Mouse (Mus musculus): ENCODE data around the gene Cmklr1. TPM values are rescaled to one million over a fixed set of nuclear protein-coding genes. Genes with fewer than 3 reads are reported as not detected.
A peak's percentile ranks its signal among the peaks of the same experiment; 100 is the strongest.

The Cmklr1 gene
- polyA plus RNA-seq, 1 experiment, result 58.6 TPM

DNA sequence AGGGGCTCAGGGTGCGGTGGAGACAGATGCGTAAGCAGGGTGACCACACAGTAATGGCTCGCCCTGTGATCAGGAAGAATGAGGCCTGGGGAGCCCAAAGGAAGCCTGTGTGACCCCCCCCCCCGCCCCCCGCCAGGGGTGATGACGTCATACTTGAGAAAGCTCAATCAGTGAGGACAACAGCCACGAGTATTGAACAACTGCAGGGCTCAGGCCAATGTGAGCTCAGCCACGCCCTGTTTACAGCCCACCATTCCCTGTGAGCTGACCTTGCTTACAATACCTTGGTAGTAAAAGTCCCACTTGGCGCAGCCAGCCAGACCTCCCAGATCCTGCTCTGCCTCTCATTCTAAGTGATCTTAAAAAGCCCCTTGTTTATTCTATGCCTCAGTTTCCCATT lies 69.4 kb downstream of the Cmklr1 start:
- H3K27ac ChIP-seq (ENCODE audit: insufficient read depth, low read depth, low read length), result no peak overlapping the region
- peaks cover 9% of the 10 kb centered on the region for H3K4me1 ChIP-seq (ENCODE audit: control insufficient read depth, insufficient read depth, low read length)
- H3K4me3 ChIP-seq (ENCODE audit: insufficient read depth, low read length), result no peak overlapping the region
- TF ChIP-seq CTCF (IDR thresholded peaks at IDR 0.05; ENCODE audit: low read depth, low read length) (no peak), POLR2A (IDR thresholded peaks at IDR 0.05; ENCODE audit: borderline replicate concordance, low read depth, low read length) (no peak)

DNA sequence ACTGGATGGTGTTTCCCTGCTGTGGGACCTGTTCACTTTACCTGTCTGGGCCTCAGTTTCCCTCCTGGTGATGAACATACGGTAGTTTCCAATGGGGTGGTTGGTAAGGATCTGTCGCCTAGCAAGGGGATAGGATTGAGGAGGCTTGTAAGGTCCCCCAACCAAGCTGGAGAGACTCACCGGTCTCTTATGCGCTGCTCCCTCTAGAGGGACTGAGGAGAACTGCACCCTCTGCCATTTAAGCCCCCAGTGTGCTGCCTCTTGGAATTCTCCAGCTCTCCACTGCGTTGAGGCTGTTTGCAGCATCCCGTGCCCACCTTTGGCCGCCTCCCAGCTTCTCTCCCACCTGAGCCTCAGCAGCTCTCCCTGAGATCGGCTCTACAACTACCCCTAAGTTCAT lies 70.0 kb downstream of the Cmklr1 start:
- Histone ChIP-seq H3K4me3 (ENCODE audit: insufficient read depth, low read length) (no peak overlapping the region), H3K27ac (ENCODE audit: insufficient read depth, low read depth, low read length) (no peak overlapping the region), H3K4me1 (ENCODE audit: control insufficient read depth, insufficient read depth, low read length) (peaks cover 8% of the 10 kb centered on the region)
- TF ChIP-seq CTCF (IDR thresholded peaks at IDR 0.05; ENCODE audit: low read depth, low read length), result peak; percentile 57
- TF ChIP-seq POLR2A (IDR thresholded peaks at IDR 0.05; ENCODE audit: borderline replicate concordance, low read depth, low read length), result no peak

DNA sequence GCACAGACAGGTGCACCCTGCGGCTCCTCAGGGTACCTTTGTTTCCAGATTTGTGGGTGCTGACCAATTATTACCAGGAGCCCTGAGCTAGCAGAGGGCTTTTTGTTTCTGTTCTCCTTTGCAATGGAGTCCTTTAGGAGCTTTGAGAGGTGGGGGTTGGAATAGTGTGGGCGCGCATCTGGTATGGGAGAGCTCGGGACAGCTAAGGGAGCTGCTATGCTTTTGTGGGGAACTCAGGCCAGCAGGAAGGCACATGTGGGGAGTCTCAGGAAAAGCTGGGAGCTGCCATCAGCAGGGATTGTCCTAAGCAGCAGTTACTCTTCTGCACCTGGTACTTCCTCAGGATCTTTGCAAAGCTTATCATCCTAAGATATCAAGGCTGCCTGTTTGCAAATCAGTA lies 71.1 kb downstream of the Cmklr1 start:
- Histone ChIP-seq H3K4me1 (ENCODE audit: control insufficient read depth, insufficient read depth, low read length) (no peaks in the 10 kb centered on the region), H3K4me3 (ENCODE audit: insufficient read depth, low read length) (no peak overlapping the region), H3K27ac (ENCODE audit: insufficient read depth, low read depth, low read length) (no peak overlapping the region)
- TF ChIP-seq CTCF (IDR thresholded peaks at IDR 0.05; ENCODE audit: low read depth, low read length) (no peak), POLR2A (IDR thresholded peaks at IDR 0.05; ENCODE audit: borderline replicate concordance, low read depth, low read length) (no peak)

DNA sequence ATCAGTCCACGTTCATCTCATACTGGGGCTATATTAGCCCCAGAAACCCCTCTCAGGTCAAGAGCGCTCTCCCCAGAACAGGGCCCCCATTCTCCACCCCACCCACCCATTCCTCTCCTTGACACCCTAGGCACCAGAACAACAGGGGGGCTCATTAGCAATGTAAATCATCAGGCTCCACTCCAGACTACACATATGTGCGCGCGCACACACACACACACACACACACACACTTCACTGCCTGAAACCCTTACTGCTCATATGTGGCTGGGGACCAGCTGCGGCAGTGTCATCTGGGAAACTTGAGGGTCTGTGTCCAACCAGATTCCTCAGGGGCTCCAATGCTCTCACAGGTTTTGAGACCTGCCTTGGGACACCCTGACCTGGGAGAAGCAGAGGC lies 71.8 kb downstream of the Cmklr1 start:
- no peak for TF ChIP-seq POLR2A (IDR thresholded peaks at IDR 0.05; ENCODE audit: borderline replicate concordance, low read depth, low read length)
- no peak for TF ChIP-seq CTCF (IDR thresholded peaks at IDR 0.05; ENCODE audit: low read depth, low read length)
- no peak overlapping the region for H3K4me3 ChIP-seq (ENCODE audit: insufficient read depth, low read length)
- no peak overlapping the region for H3K27ac ChIP-seq (ENCODE audit: insufficient read depth, low read depth, low read length)
- no peaks in the 10 kb centered on the region for H3K4me1 ChIP-seq (ENCODE audit: control insufficient read depth, insufficient read depth, low read length)

DNA sequence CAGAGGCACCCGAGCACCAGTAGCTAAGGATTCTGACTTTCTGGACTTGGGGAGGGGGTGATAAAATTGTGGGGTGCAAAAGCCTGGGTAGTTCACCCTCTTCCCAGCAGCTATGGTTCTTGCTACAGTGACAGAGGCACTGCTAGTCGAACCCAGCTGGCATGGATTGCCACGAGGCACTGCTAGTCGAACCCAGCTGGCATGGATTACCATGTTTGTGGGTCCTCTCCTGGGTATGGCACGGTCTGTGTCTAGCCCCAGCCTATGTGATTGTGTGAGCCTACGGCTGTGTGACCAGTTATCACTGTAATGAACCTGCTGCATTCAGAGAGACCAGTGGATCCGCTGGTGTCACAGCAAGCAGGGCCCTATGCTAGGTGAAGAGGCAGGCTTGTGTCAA lies 72.7 kb downstream of the Cmklr1 start:
- Histone ChIP-seq H3K4me3 (ENCODE audit: insufficient read depth, low read length) (peak overlapping the region; percentile 25; the same call in 1 of the 2 replicates), H3K4me1 (ENCODE audit: control insufficient read depth, insufficient read depth, low read length) (no peaks in the 10 kb centered on the region), H3K27ac (ENCODE audit: insufficient read depth, low read depth, low read length) (no peak overlapping the region)
- no peak for TF ChIP-seq CTCF (IDR thresholded peaks at IDR 0.05; ENCODE audit: low read depth, low read length)
- TF ChIP-seq POLR2A (IDR thresholded peaks at IDR 0.05; ENCODE audit: borderline replicate concordance, low read depth, low read length), result no peak

DNA sequence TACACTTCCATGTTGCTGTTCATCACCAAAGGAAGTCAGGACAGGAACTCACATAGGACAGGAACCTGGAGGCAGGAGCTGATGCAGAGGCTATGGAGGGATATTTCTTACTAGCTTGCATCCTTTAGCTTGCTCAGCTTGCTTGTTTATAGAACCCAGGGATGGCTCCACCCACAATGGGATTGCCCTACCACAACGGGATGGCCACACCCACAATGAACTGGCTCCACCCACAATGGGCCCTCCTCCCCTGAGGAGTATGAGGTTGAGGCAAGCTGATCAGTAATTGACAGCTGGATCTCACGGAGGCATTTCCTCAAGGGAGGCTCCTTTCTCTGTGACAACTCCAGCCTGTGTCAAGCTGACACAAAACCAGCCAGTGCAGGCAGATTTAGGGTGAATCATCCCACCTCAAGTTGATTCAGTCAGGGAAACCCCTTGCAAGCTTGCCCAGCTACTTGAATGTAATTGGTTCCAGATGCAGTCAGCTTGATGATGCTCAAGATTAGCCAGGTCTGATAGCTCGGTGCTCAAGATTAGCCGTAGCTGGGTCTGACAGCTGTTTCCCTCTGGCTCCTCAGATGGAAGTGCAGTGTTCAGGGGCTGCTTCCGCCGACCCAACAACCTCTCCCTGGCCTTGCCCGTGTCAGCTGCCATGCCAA lies 80.0 kb downstream of the Cmklr1 start:
- H3K4me1 ChIP-seq (ENCODE audit: control insufficient read depth, insufficient read depth, low read length), result no peaks in the 10 kb centered on the region
- no peak for TF ChIP-seq POLR2A (IDR thresholded peaks at IDR 0.05; ENCODE audit: borderline replicate concordance, low read depth, low read length)
- TF ChIP-seq CTCF (IDR thresholded peaks at IDR 0.05; ENCODE audit: low read depth, low read length), result no peak
- no peak overlapping the region for H3K4me3 ChIP-seq (ENCODE audit: insufficient read depth, low read length)
- H3K27ac ChIP-seq (ENCODE audit: insufficient read depth, low read depth, low read length), result no peak overlapping the region

DNA sequence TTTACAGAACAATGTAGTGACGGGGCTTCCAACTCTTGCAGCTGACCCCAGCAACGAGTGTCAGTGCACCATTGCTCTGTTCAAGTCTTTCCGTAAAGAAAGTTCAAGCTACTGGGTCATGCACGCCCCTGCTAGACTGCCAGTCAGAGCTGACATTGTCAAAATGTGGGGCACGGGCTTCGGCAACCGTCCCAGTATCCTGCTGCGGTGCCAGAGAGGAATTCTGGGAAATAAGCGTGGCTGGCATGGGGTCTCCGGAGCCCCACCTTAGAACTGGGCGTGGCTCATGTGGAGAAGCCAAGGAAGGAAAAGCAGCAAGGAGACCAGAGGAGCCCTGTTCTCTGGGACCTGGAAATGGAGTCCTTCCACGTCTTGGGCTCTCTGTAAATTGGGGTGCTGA lies 84.4 kb downstream of the Cmklr1 start:
- no peak overlapping the region for H3K27ac ChIP-seq (ENCODE audit: insufficient read depth, low read depth, low read length)

DNA sequence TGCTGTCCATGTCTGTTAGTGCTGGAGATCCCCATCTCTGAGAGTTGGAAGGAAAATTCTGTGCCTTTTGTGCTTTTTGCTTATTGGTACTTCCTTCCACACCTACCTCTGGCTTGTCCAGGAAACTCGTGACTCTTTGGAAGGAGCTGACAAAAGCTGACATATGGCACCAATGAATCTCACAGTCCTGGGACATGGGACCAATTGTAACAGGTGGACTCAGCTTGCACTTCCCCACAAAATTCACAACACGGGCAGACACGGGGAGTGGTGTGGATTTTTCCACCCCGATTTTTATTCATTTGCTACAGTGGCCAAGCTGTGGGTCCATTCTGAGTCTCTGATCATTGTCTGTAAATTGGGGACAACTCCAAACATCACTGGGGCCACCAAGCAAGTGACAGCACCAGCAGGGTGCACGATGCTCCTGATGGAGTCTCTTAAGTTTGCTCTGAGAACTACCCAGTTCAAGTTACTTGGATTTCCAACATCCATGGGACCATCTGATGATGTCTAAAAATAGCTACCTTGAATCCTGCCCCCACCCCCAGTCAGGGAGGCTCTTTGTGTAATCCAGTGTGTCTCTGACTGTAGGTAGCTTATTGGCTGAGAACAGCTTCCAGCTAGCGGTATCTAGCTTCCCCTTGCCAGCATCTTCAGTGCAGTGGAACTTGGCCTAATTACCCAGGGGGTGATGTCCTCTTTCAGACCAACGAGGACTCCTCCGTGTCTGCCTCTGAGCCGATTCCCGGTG lies 84.9 kb downstream of the Cmklr1 start:
- H3K27ac ChIP-seq (ENCODE audit: insufficient read depth, low read depth, low read length), result no peak overlapping the region
- no peak for TF ChIP-seq POLR2A (IDR thresholded peaks at IDR 0.05; ENCODE audit: borderline replicate concordance, low read depth, low read length)
- no peak for TF ChIP-seq CTCF (IDR thresholded peaks at IDR 0.05; ENCODE audit: low read depth, low read length)
- no peak overlapping the region for H3K4me3 ChIP-seq (ENCODE audit: insufficient read depth, low read length)
- no peaks in the 10 kb centered on the region for H3K4me1 ChIP-seq (ENCODE audit: control insufficient read depth, insufficient read depth, low read length)

More for the DNA sequence above, 84.4 kb downstream of the Cmklr1 start:
- TF ChIP-seq CTCF (IDR thresholded peaks at IDR 0.05; ENCODE audit: low read depth, low read length) (no peak), POLR2A (IDR thresholded peaks at IDR 0.05; ENCODE audit: borderline replicate concordance, low read depth, low read length) (no peak)
- Histone ChIP-seq H3K4me3 (ENCODE audit: insufficient read depth, low read length) (no peak overlapping the region), H3K4me1 (ENCODE audit: control insufficient read depth, insufficient read depth, low read length) (no peaks in the 10 kb centered on the region)

DNA sequence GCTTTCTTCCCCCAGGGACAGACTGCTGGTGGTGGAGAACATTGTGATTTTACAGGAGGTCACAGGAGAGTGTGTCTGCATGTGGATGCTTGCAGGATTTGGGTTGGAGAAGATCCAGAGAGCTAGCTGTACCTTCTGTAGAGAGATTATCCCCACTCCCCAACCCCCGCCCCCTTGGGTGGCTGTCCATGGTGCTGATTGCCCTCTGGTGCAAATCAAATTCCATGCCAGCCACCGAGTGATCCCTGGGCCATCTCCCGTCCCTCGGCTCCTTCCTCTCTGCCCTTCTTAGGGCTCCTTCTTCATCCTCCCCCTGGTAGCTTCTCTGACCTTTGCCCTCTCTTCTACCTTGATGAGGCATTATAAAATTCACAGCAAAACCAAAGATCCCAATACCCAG lies 85.8 kb downstream of the Cmklr1 start:
- Histone ChIP-seq H3K4me1 (ENCODE audit: control insufficient read depth, insufficient read depth, low read length) (no peaks in the 10 kb centered on the region), H3K4me3 (ENCODE audit: insufficient read depth, low read length) (no peak overlapping the region), H3K27ac (ENCODE audit: insufficient read depth, low read depth, low read length) (no peak overlapping the region)
- TF ChIP-seq CTCF (IDR thresholded peaks at IDR 0.05; ENCODE audit: low read depth, low read length) (no peak), POLR2A (IDR thresholded peaks at IDR 0.05; ENCODE audit: borderline replicate concordance, low read depth, low read length) (no peak)

Other genes starting within 250 kb of the Cmklr1 start
- not detected in 2 replicates for gene Wscd2, start 160.1 kb downstream of the Cmklr1 start, polyA plus RNA-seq (2012; ENCODE audit: insufficient read depth, insufficient read length, missing spikeins)
- not detected in 2 replicates for gene 1700069L16Rik, start 74.3 kb upstream of the Cmklr1 start, polyA plus RNA-seq (2012; ENCODE audit: insufficient read depth, insufficient read length, missing spikeins)
- gene Ficd, start 85.4 kb upstream of the Cmklr1 start, polyA plus RNA-seq (2012; ENCODE audit: insufficient read depth, insufficient read length, missing spikeins), result 3.0 and 3.7 TPM in 2 replicates
- 23.5 and 29.8 TPM in 2 replicates for gene Sart3, start 122.1 kb upstream of the Cmklr1 start, polyA plus RNA-seq (2012; ENCODE audit: insufficient read depth, insufficient read length, missing spikeins)
- 106 and 109 TPM in 2 replicates for gene Iscu, start 122.3 kb upstream of the Cmklr1 start, polyA plus RNA-seq (2012; ENCODE audit: insufficient read depth, insufficient read length, missing spikeins)
- gene Tmem119, start 150.1 kb upstream of the Cmklr1 start, polyA plus RNA-seq (2012; ENCODE audit: insufficient read depth, insufficient read length, missing spikeins), result 0.99 and 1.7 TPM in 2 replicates
- 318 and 365 TPM in 2 replicates for gene Selplg, start 182.2 kb upstream of the Cmklr1 start, polyA plus RNA-seq (2012; ENCODE audit: insufficient read depth, insufficient read length, missing spikeins)

Measured in bone marrow macrophage, adult 2 months (primary cell).